Mouse (Mus musculus) heart, postnatal 0 days (tissue): ENCODE results near the gene Gm21818. TPM values are rescaled to one million over a fixed set of nuclear protein-coding genes. Genes with fewer than 3 reads are reported as not detected.
"Not testable (repeated sequence)": the region's sequence is repeated elsewhere in the genome, so short reads cannot be mapped to it uniquely, and the experiment has no call there.

ENCODE experiments used
- ATAC-seq: fragments of 200-750 bp; cut with Nextera tagmentation; 2 replicates; pipeline ENCODE4 v1.8.0; 2017; ENCODE audit warnings: low read depth, moderate number of reproducible peaks, moderate library complexity; ENCODE audit not compliant: insufficient read depth
- DNase-seq: peaks from one replicate; pipeline ENCODE4 v3.0.0-alpha.2; 2016; ENCODE audit warnings: low spot score
- H3K27ac ChIP-seq: fragments of 300-500 bp; sonication (generic); 2 replicates; pipeline ENCODE4 v1.5.1; 2014; ENCODE audit warnings: low read depth, mild to moderate bottlenecking
- H3K27me3 ChIP-seq: fragments of 300-500 bp; sonication (generic); 2 replicates; pipeline ENCODE4 v1.6.1; 2014; ENCODE audit warnings: low read length, mixed read lengths; ENCODE audit not compliant: control insufficient read depth, insufficient read depth
- H3K36me3 ChIP-seq: fragments of 300-500 bp; sonication (generic); replicated peaks from 2 replicates; pipeline ENCODE4 v1.6.1; 2014; ENCODE audit warnings: low read length, mixed read lengths; ENCODE audit not compliant: control insufficient read depth, insufficient read depth
- H3K4me1 ChIP-seq: fragments of 300-500 bp; sonication (generic); 2 replicates; pipeline ENCODE4 v1.6.1; 2014; ENCODE audit warnings: antibody characterized with exemption; ENCODE audit not compliant: control insufficient read depth, insufficient read depth
- H3K4me2 ChIP-seq: fragments of 300-500 bp; sonication (generic); 2 replicates; pipeline ENCODE4 v1.6.1; 2014; ENCODE audit warnings: low read depth, mild to moderate bottlenecking, low read length, moderate library complexity
- H3K4me3 ChIP-seq: fragments of 300-500 bp; sonication (generic); 2 replicates; pipeline ENCODE4 v1.5.1; 2014; ENCODE audit warnings: low read depth, low read length
- H3K9ac ChIP-seq: fragments of 300-500 bp; sonication (generic); replicated peaks from 2 replicates; pipeline ENCODE4 v1.6.1; 2014; ENCODE audit warnings: low read depth, low read length, mixed read lengths
- H3K9me3 ChIP-seq: fragments of 300-500 bp; sonication (generic); replicated peaks from 2 replicates; pipeline ENCODE4 v1.6.1; 2016; ENCODE audit warnings: low read length; ENCODE audit not compliant: control insufficient read depth
- WGBS: fragments of 180-500 bp; shearing (Covaris S2); extraction: QIAGEN DNeasy Blood & Tissue Kit; methylation state at CpG from one replicate; pipeline ENCODE4 v1.1.7; 2014; 5-methylcytosine and 5-hydroxymethylcytosine counted together
- polyA plus RNA-seq: library from polyadenylated mRNA; unstranded; fragments of >200 nt; fragmentation: Nextera tagmentation; extraction: Ambion mirVana; gene quantifications from 2 replicates; pipeline ENCODE4 v1.2.1, GENCODE M21; 2015
- total RNA-seq: library from RNA; depleted of rRNA; stranded (reverse); fragments of >200 nt; gene quantifications from 2 replicates; pipeline ENCODE4 v1.2.3, GENCODE M21; 2014; ENCODE audit warnings: low replicate concordance; rRNA removed

Gm21818 gene
- total and polyA plus RNA-seq, 2 experiments from 2014 or later = not detected

DNA sequence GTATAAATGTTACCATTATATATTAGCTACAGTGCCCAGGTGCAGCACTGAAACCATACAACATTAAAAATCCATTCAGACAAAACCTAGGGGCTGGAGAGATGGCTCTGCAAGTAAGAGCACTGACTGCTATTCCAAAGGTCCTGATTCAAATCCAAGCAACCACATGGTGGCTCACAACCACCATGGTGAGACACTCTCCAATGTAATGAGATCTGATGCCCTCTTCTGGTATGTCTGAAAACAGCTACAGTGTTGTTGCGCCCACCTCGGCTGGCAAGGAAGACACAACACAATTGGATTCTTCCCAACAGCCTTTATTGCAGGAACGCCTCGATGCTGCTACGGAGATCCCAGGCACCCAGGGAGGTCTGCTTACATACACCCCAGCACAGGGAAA, 48.7 kb downstream of the Gm21818 start:
- H3K36me3 ChIP-seq, H3K4me3 ChIP-seq, H3K4me1 ChIP-seq, H3K27me3 ChIP-seq, ATAC-seq, H3K27ac ChIP-seq, H3K9ac ChIP-seq, DNase-seq, H3K9me3 ChIP-seq, H3K4me2 ChIP-seq: not testable (repeated sequence)
- 74% methylated on average over 5 of the region's 5 CpGs for WGBS

- H3K4me3 ChIP-seq, H3K27ac ChIP-seq: not testable (repeated sequence)
- WGBS = 89% methylated on average over 16 of the region's 25 CpGs
Observed at GRCm38 (mm10) chr13:120223012-120223659, 50.9 kb downstream of the Gm21818 start.

More at GRCm38 (mm10) chr13:120223012-120223659, 50.9 kb downstream of the Gm21818 start:
- not testable (repeated sequence) for H3K4me1 ChIP-seq, H3K36me3 ChIP-seq, H3K4me2 ChIP-seq, DNase-seq, H3K27me3 ChIP-seq, ATAC-seq, H3K9me3 ChIP-seq, H3K9ac ChIP-seq

Other genes starting within 250 kb of the Gm21818 start
- gene Gm21761, start 243.2 kb upstream of the Gm21818 start, total RNA-seq = not detected in 2 replicates
- gene Gm21761, start 243.2 kb upstream of the Gm21818 start, polyA plus RNA-seq = not detected in 2 replicates
- gene B020031M17Rik, start 221.6 kb upstream of the Gm21818 start, total RNA-seq = not detected in 2 replicates
- gene B020031M17Rik, start 221.6 kb upstream of the Gm21818 start, polyA plus RNA-seq = not detected in 2 replicates
- gene Gm36079, start 145.4 kb upstream of the Gm21818 start, total RNA-seq = not detected in 2 replicates
- gene Gm36079, start 145.4 kb upstream of the Gm21818 start, polyA plus RNA-seq = not detected in 2 replicates
- 0.46 TPM in 1 of 2 replicates, not detected in the other for gene Gm21188, start 120.2 kb upstream of the Gm21818 start, total RNA-seq
- gene Gm21188, start 120.2 kb upstream of the Gm21818 start, polyA plus RNA-seq = 0.08 and 0.15 TPM in 2 replicates
- gene Gm20767, start 32.2 kb upstream of the Gm21818 start, total RNA-seq = not detected in 2 replicates
- gene Gm20767, start 32.2 kb upstream of the Gm21818 start, polyA plus RNA-seq = not detected in 2 replicates
- gene Gm21762, start 43.5 kb downstream of the Gm21818 start, total RNA-seq = not detected in 2 replicates
- not detected in 2 replicates for gene Gm21762, start 43.5 kb downstream of the Gm21818 start, polyA plus RNA-seq
- not detected in 2 replicates for gene Gm21731, start 66.7 kb downstream of the Gm21818 start, total RNA-seq
- not detected in 2 replicates for gene Gm21731, start 66.7 kb downstream of the Gm21818 start, polyA plus RNA-seq
- not detected in 2 replicates for gene AF067061, start 90.7 kb downstream of the Gm21818 start, total RNA-seq
- gene AF067061, start 90.7 kb downstream of the Gm21818 start, polyA plus RNA-seq = not detected in 2 replicates
- gene BC147527, start 128.0 kb downstream of the Gm21818 start, total RNA-seq = not detected in 2 replicates
- 0.36 TPM in 1 of 2 replicates, not detected in the other for gene BC147527, start 128.0 kb downstream of the Gm21818 start, polyA plus RNA-seq
- gene Tcstv3, start 144.4 kb downstream of the Gm21818 start, total RNA-seq = not detected in 2 replicates
- gene Tcstv3, start 144.4 kb downstream of the Gm21818 start, polyA plus RNA-seq = not detected in 2 replicates